Mouse (Mus musculus): Measurements from ENCODE around the gene Pitpnm2. TPM values are rescaled to one million over a fixed set of nuclear protein-coding genes. Genes with fewer than 3 reads are reported as not detected.

Pitpnm2 gene
- polyA plus RNA-seq, 1 experiment from 2014 or later = 9.4 TPM

DNA sequence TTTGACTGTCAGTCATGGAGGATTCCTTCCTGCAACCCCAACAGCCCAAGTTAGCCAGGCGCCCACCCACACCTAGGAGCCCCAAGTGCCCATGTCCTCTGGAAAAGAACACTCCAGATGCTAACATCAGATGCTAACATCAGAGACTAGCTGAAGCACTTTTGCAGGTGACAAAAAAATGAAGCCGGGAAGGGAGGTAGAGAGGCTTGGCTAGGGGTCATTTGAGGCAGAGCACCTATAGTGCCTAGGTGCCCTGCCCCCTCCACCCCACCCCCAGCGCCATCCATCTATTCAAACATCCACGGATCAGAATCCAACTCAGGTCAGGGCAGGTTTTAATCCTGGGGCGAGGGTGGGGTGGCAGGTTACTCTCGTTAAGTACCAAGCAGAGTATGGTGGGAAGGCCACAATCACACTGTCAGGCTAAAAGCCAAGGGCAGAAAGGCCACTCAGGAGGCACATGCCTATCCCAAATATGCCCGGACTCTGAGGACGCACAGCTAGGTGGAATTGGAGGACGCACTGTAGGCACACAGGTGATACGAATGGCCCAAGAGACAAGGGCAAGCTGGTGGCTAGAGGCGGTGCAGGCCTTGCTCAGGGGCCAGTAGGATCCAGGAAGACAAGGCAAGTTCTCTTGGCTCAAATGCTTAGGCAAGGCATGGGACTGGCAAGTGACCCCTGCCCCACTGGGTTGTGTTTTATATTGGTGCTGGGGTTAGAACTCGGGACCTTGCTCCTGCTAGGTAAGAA is 155.5 kb downstream of the Pitpnm2 start:
- ATAC-seq (ENCODE audit: low FRiP score) = no peak
- no peak overlapping the region for H3K27ac ChIP-seq (replicated peaks)
- H3K36me3 ChIP-seq = peaks cover 7% of the 10 kb centered on the region; the same call in 1 of the 2 replicates
- H3K4me2 ChIP-seq = peak overlapping the region; percentile 73
- H3K9ac ChIP-seq (replicated peaks) = no peak overlapping the region
- H3K27me3 ChIP-seq (replicated peaks) = peaks cover 7% of the 10 kb centered on the region; the same call in 1 of the 2 replicates
- H3K4me1 ChIP-seq = peaks cover 26% of the 10 kb centered on the region
- 88% methylated on average over 12 of the region's 12 CpGs for WGBS
- H3K4me3 ChIP-seq (replicated peaks) = peak overlapping the region; percentile 51; the same call in 1 of the 2 replicates
- H3K9me3 ChIP-seq (replicated peaks) = no peaks in the 10 kb centered on the region

- Histone ChIP-seq H3K4me2 (no peak overlapping the region), H3K36me3 (peaks cover 13% of the 10 kb centered on the region), H3K27me3 (replicated peaks) (peaks cover 7% of the 10 kb centered on the region; the same call in 1 of the 2 replicates), H3K4me3 (replicated peaks) (no peak overlapping the region), H3K9ac (replicated peaks) (no peak overlapping the region), H3K4me1 (peaks cover 26% of the 10 kb centered on the region), H3K9me3 (replicated peaks) (no peaks in the 10 kb centered on the region), H3K27ac (replicated peaks) (no peak overlapping the region)
- 78% methylated on average over 11 of the region's 11 CpGs for WGBS
- ATAC-seq (ENCODE audit: low FRiP score) = no peak
Measured at GRCm38 (mm10) chr5:124093120-124093794, 156.3 kb downstream of the Pitpnm2 start.

DNA sequence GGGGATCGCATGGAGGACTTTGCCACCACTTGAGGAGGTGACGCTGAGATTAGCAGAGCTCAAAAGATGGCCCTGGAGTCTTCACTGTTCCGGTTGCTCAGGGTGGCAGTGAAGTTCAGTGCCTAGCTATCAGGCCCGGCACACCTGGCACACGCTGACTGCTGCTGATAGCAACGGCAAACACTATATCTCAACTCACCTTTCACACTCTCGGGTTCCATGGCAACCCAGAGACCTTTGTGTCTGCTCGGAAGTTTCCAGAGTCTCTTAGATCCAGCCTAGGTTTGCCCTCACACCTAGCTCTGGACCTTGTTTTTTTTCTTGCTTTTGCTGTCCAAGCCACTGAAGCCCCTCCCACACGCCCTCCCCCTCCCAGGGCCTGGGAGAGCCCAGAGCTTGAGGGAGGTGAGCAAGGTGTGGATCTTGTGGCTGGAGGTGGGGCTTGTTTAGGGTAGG is 157.6 kb downstream of the Pitpnm2 start:
- no peak overlapping the region for H3K4me3 ChIP-seq (replicated peaks)
- peaks cover 26% of the 10 kb centered on the region for H3K4me1 ChIP-seq
- WGBS = 69% methylated on average over 9 of the region's 9 CpGs
- no peak for ATAC-seq (ENCODE audit: low FRiP score)
- no peak overlapping the region for H3K27ac ChIP-seq (replicated peaks)
- H3K9me3 ChIP-seq (replicated peaks) = no peaks in the 10 kb centered on the region
- no peak overlapping the region for H3K4me2 ChIP-seq
- peaks cover 5% of the 10 kb centered on the region; the same call in 1 of the 2 replicates for H3K27me3 ChIP-seq (replicated peaks)
- H3K36me3 ChIP-seq = peaks cover 17% of the 10 kb centered on the region
- no peak overlapping the region for H3K9ac ChIP-seq (replicated peaks)

DNA sequence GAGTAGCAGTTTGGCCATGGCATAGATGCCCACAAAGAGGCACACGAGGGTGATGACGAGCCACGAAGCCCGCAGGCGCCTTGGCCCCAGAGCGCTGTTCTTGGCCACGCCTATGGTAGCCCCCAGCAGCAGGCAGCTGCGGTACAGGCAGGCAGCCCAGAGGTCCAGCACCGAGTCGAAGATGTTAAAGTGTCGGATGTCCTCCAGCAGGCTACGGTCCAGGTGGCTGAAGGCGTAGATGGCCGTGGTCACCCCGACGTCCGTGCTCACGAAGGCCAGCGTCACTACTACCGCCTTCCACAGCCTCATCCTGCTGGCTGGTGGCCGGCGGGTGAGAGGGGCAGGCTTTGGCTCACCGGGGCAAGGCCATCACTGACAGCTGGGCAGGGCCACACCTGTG is 159.7 kb downstream of the Pitpnm2 start:
- Histone ChIP-seq H3K36me3 (peaks cover 17% of the 10 kb centered on the region), H3K27ac (replicated peaks) (no peak overlapping the region), H3K27me3 (replicated peaks) (peaks cover 10% of the 10 kb centered on the region; the same call in 1 of the 2 replicates), H3K4me2 (no peak overlapping the region), H3K9ac (replicated peaks) (no peak overlapping the region), H3K4me3 (replicated peaks) (no peak overlapping the region), H3K4me1 (peaks cover 13% of the 10 kb centered on the region), H3K9me3 (replicated peaks) (no peaks in the 10 kb centered on the region)
- 87% methylated on average over 23 of the region's 23 CpGs for WGBS
- ATAC-seq (ENCODE audit: low FRiP score) = no peak

DNA sequence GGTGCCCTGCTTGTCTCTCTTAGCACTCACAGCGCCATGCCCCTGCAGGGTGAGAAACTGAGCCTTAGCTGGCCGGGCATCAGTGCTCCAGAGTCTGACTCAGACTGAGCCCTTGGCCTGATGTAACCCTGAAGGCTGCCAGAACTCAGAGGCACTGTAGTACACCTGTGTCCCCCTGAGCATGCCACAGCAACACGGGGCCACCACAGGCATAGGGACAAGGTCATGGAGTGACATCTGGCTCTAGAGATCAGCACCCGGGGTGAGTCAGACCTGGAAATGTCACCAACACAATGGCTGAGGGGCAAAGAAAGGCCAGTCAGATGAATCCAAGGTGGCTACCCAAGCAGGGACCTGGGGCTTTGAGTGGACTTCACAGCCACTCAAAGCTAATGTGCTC is 162.7 kb downstream of the Pitpnm2 start:
- Histone ChIP-seq H3K27ac (replicated peaks) (no peak overlapping the region), H3K4me2 (no peak overlapping the region), H3K4me1 (no peaks in the 10 kb centered on the region), H3K4me3 (replicated peaks) (no peak overlapping the region), H3K27me3 (replicated peaks) (0 out of 2 replicates have a peak, but pooled peaks cover 6% of the 10 kb centered on the region), H3K9me3 (replicated peaks) (no peaks in the 10 kb centered on the region), H3K9ac (replicated peaks) (no peak overlapping the region), H3K36me3 (peaks cover 17% of the 10 kb centered on the region)
- ATAC-seq (ENCODE audit: low FRiP score) = no peak
- WGBS = 87% methylated on average over 4 of the region's 4 CpGs

GRCm38 (mm10) chr5:124085513-124085912 is 164.0 kb downstream of the Pitpnm2 start:
- WGBS = 81% methylated on average over 3 of the region's 3 CpGs
- Histone ChIP-seq H3K4me3 (replicated peaks) (no peak overlapping the region), H3K27ac (replicated peaks) (no peak overlapping the region), H3K27me3 (replicated peaks) (0 out of 2 replicates have a peak, but pooled peaks cover 6% of the 10 kb centered on the region), H3K4me1 (no peaks in the 10 kb centered on the region), H3K36me3 (peaks cover 17% of the 10 kb centered on the region), H3K9ac (replicated peaks) (no peak overlapping the region), H3K9me3 (replicated peaks) (no peaks in the 10 kb centered on the region), H3K4me2 (no peak overlapping the region)
- no peak for ATAC-seq (ENCODE audit: low FRiP score)

DNA sequence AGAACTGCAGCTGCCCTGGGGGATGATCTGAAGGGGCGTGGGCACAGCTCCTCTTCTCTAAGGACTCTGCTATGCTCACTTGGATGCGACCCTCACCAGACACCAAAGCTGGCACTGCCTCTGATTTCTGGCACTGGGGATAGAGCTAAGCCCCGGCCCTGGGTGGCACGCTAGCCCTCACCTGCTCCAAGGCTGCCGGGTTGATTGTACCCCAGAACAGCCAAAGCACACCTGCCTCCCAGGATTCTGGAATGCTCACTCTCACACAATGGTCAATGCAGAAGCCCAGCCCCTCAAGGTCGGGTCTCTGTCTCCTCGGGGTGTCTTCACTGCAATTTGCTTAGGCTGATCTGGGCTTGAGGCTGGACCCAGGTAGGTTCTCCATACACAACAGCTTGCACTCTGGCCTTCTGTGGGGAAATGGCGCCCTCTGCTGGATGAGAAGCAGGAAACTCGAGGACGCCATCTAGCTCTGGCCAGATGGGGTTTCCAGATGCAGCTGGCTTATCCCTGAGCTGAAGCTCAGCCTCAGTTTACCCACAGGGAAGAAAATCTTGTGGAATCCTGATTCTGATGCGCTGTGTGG is 164.9 kb downstream of the Pitpnm2 start:
- no peak overlapping the region for H3K4me2 ChIP-seq
- no peak overlapping the region for H3K4me3 ChIP-seq (replicated peaks)
- H3K9ac ChIP-seq (replicated peaks) = no peak overlapping the region
- no peaks in the 10 kb centered on the region for H3K9me3 ChIP-seq (replicated peaks)
- H3K36me3 ChIP-seq = peaks cover 16% of the 10 kb centered on the region
- WGBS = 40% methylated on average over 11 of the region's 11 CpGs
- 0 out of 2 replicates have a peak, but pooled peaks cover 5% of the 10 kb centered on the region for H3K4me1 ChIP-seq
- H3K27me3 ChIP-seq (replicated peaks) = 0 out of 2 replicates have a peak, but pooled peaks cover 6% of the 10 kb centered on the region
- no peak for ATAC-seq (ENCODE audit: low FRiP score)
- H3K27ac ChIP-seq (replicated peaks) = no peak overlapping the region

DNA sequence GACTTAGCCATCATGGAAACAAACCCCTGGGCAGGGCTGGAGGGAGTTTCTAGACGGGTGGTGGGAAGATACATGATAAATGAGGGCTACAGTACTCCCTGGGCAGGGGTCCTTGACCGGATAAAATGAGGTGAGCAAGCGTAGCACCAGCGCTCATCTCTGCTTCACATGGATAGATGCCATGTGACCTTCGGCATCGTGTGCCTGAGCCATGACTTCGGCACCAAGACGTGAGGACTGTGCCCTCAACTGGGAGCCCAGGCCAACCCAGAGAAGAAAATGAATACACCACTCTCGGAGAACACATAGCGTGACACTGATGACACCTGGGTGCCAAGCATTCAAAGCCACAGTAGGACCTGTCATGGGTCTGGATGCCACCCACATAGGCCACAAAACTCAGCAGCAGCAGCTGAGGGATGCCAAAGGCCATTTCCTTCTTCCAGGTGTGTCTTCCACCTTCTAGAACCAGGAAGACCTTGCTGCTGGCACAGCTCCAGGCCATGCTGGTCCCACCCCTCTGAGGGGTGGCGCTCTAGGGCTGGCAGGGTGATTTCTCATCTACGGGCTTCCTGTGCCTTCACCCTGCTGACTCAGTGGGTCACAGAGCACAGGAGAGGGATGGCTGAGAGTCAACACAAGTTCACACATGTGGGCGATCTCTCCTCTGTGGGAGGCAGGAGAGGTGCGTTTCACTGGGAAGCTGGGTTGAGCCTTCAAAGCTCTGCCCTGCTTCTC is 165.5 kb downstream of the Pitpnm2 start:
- Histone ChIP-seq H3K9me3 (replicated peaks) (no peaks in the 10 kb centered on the region), H3K9ac (replicated peaks) (no peak overlapping the region), H3K4me3 (replicated peaks) (no peak overlapping the region), H3K27me3 (replicated peaks) (0 out of 2 replicates have a peak, but pooled peaks cover 6% of the 10 kb centered on the region), H3K27ac (replicated peaks) (no peak overlapping the region), H3K36me3 (peaks cover 10% of the 10 kb centered on the region; the same call in 1 of the 2 replicates), H3K4me1 (0 out of 2 replicates have a peak, but pooled peaks cover 9% of the 10 kb centered on the region), H3K4me2 (no peak overlapping the region)
- 89% methylated on average over 14 of the region's 14 CpGs for WGBS
- ATAC-seq (ENCODE audit: low FRiP score) = no peak

DNA sequence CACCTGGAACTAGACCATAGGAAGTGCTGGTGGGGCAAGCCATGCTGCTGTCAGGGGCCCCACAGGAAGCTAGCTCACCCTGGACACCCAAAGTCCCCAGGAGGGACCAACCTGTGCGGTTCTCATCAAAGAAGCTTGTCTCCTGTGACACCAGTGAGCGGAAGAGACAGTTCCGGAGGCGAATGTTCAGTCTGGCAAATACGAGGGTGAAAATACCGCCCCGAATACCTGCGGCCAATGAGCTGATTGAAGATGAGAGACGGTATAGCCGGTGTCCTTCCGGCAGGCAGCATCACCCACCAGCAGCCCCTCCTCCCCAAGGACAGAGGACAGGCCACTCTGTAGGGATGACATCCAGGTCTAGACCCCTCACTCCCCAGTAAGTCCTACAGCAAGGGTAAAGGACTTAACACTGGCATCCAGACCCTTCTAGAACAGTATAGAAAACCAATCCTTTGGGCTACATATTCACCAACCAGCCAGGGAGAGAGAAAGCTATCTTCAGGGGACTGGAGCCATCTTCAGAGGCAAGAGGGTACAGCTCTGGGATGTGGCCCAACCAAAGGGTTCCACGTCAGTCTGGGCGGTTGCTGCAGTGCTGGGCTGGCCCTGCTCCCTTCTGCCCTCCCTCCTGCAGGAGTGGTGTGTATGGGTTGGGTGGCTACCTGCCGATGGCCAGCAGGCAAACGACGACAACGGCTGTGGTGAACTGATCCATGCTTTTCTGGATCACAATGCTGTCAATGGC is 166.4 kb downstream of the Pitpnm2 start:
- 0 out of 2 replicates have a peak, but pooled peaks cover 6% of the 10 kb centered on the region for H3K27me3 ChIP-seq (replicated peaks)
- WGBS = 91% methylated on average over 17 of the region's 17 CpGs
- H3K27ac ChIP-seq (replicated peaks) = no peak overlapping the region
- H3K9me3 ChIP-seq (replicated peaks) = no peaks in the 10 kb centered on the region
- H3K4me1 ChIP-seq = 0 out of 2 replicates have a peak, but pooled peaks cover 17% of the 10 kb centered on the region
- ATAC-seq (ENCODE audit: low FRiP score) = no peak
- no peak overlapping the region for H3K4me2 ChIP-seq
- no peak overlapping the region for H3K9ac ChIP-seq (replicated peaks)
- no peak overlapping the region for H3K4me3 ChIP-seq (replicated peaks)
- 0 out of 2 replicates have a peak, but pooled peaks cover 2% of the 10 kb centered on the region for H3K36me3 ChIP-seq

DNA sequence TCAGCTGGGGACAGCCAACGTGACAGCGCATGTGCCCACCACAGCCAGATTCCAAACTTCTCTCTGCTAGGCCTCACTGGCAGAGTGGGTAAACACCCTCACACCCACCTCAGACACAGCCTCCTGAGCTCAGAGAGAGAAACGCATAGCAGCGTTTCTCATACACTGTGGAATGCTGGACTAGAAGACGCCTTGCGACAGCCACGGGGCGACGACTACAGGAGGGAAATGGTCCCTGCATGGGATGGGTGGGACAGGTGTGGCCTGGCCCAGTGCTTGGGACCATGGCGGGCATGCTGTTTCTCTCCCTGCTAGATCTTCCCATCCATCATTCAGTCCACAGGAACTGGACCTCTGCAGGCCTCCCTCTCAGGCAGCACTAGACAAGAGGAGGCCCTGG is 167.1 kb downstream of the Pitpnm2 start:
- Histone ChIP-seq H3K4me1 (0 out of 2 replicates have a peak, but pooled peaks cover 22% of the 10 kb centered on the region), H3K9ac (replicated peaks) (no peak overlapping the region), H3K36me3 (no peaks in the 10 kb centered on the region), H3K27ac (replicated peaks) (no peak overlapping the region), H3K27me3 (replicated peaks) (0 out of 2 replicates have a peak, but pooled peaks cover 6% of the 10 kb centered on the region), H3K9me3 (replicated peaks) (no peaks in the 10 kb centered on the region), H3K4me2 (no peak overlapping the region), H3K4me3 (replicated peaks) (no peak overlapping the region)
- 90% methylated on average over 10 of the region's 10 CpGs for WGBS
- ATAC-seq (ENCODE audit: low FRiP score) = no peak
